Mouse (Mus musculus) right cerebral cortex, postnatal 4 days (tissue): Measurements from ENCODE around the gene Chn2.

Experiments used
- DNase-seq: peaks from one replicate; pipeline ENCODE4 v3.0.0-alpha.2; 2022

Chn2 gene

DNA sequence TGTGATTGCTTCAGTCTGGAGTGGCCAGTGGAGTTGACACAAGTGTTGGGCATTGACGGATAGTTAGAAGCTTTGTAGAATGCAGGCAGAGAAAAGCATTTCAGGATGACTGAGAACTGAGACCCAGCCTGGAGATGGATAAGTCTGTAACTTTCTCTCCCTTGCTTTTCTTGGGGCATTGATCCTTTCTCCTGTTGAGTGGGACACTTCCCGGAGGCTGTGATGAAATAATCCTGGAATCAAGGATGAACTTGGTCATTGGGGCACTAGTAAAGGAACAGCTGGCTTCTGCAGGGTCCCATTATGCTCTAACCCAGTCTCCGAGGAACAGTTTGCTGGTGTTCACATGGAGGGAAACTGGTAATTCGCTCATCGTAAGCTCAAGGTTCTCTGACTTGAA lies 4.2 kb downstream of the Chn2 start:
- no peak for DNase-seq

DNA sequence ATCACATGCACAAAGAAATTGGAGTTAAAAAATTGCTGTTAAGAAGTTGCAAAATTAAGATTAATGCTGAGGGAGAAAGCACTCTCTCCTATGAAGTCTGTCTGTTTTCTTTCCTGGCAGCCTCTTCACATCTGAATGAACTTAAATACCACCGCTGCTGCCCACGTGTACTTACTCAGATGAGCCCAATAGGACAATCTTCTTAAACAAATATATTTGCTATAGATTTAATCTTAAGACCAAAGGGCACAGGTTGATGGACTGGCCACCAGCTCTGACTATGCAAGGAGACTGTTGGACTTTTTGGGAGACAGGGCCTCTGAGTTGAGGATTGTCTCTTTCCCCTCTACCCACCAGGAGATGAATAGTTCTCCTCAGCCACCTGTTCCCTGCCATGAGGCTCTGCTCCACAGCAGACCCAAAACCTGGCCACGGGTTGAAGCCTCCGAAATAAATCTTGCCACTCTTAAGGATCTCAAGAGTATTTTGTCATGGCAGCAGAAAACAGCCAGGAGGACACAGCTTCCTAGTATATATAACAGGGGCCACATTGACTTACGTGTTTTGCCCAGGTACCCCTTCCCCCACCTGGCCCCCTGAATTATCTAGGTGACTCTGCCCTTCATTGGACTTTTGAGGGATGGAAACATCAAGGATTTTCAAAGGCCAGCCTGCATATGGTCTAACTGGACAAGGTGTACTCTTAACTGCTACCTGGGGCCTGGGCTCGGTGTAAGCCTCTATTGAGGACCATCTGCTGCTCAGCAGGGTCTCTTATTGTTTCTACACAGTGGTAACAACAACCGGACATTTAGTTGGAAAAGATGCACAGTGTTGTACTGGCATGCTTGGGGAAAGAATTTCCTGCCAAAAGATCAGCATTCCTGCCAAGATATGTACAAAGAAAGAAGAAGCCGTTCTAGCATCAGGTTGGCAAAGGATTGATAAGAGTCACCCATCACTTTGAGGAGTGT lies 6.7 kb downstream of the Chn2 start:
- no peak for DNase-seq

DNA sequence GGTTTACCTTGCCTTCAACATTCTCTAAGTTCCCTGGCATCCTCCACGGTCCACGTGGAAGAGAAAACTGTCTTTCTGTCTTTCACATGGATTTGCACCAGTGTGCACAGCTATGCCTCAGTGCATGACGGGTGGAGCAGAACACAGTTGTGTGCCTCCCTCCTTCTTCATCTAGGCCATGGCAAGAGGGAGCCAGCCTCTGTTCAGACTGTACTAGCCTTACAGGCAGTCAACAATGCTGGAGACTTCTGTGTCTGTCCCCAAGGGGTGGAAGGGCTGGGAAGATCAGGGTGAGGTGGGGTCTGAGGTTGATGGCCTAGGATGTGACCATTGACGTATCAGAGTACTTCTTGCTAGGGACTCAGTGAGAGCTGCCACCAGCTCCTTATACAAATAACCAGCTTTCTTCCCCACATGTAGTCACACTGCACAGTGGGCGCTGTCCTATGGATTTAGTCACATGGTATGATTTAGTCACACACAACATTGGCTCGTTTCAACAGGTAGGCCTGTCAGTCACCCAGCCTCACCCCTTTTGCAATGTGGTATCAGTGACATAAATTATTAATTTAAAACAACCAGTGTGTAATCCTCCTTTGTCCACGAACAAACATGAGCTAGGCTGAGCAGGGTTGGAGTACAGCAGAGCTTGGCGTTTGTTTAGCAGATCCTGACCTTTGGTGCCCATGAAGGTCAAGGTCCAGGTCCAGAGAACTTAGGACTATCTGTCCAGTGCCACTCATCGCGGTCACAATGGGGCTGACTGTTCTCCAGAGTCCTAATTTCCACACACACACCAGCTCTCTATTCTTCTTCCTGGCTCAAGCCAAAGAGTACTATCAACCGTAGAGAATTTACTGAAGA lies 7.8 kb downstream of the Chn2 start:
- DNase-seq: no peak

DNA sequence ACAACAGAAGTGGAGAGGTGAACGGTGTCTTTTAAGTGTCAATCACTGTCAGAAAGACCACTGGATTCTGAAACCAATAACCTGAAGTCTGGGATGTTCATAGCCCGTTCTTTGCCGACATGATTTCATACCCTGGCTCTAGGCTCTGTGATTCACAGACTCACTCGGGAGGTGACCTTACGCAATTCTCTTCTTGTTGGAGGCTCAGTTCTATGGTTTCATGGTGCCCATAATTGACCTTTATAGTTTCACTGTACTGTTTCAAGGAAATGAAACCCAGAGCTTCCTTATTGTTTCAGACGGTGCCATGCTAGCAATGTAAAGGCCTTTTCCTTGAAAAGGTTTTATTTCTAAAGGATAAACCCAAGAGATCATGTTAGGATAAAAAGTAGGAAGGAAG lies 9.4 kb downstream of the Chn2 start:
- DNase-seq: no peak

DNA sequence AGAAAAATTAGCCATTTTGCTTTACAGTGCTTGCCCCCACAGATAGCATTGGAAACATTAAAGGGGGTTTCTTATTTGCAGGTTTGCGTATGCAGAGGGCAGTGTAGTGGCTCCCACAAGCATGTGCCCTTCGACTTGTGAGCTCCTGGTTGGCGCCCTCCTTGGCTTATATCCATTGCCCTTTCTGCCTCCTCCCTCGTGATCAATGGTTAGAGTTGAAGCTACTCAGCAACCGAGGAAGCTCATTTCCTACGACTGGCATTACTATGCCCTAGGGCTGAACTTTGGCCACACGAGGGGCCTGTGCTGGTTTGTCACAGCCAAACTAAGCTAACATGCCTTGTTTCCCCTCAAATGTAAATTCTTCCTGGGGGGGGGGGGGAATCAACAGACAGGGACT lies 11.8 kb downstream of the Chn2 start:
- DNase-seq: no peak

DNA sequence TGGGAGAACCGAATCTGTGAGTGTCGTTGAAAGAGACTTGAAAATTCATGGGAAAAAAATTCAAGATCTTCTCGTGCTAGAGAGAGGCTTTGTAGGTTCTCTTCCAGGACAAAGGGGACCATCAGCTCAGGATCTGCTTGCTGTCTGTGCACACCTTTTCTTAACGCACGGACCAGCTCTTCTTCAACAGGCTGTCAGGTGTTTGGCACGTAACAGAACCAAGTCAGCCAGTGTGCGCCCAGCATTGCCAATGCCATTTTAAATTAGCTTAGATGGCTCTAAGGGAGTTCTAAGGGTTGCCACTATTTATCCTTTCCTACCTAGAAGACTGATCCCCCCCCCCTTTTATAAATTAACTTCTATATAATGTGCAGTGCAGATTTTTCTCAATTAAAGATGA lies 12.8 kb downstream of the Chn2 start:
- no peak for DNase-seq

DNA sequence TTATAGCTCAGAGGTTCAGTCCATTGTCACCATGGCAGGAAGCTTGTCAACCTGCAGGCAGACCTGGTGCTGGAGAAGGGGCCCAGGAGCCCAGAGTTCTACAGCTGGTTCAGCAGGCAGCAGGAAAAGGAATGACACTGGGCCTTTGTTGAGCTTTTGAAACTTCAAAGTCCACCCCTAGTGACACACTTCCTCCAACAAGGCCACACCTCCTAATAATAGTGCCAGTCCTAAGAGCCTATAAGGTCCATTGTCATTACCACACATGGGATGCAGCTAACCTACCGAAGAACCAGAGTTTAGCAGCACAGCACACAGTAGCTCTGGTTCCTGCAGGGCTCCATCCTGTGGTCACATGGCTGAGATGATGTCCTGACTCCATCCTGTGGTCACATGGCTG lies 13.3 kb downstream of the Chn2 start:
- no peak for DNase-seq

DNA sequence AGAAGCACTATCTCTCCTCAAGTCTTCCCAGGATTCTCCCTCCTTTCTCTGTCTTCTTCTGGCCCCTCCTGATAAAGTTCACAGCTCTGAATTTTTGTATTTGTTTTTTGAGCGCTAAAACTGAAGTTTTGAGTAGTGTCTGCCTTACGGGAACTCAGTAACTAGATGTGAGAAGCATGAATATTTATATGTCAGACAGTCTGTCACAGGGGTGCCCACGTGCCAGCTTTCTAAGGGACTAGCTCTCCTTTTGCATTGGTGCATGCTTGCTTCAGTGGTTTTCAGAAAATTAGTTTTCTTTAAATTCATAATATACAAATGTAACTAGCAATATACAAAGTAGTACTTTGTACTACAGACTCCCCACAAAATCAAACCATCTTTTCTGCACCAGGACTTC lies 14.0 kb downstream of the Chn2 start:
- no peak for DNase-seq

DNA sequence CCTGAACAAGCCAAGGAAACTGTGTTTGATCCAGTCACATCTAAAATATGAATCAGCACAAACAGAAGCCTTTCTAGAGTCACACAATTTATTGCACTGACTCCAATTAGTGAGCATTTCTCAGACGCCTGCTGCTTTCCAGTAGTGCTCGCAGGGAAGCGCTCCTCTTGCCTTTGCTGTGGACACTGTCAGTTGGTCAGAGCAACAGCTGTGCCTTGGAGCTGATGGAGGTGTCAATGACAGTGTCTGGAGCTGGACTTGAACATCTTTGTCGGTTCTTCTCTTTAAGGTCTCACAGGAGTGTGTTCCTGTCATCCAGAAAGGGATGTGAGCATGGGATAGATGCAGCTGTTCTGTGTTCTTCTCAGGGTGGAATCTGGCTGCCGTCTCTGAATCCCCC lies 16.0 kb downstream of the Chn2 start:
- DNase-seq: no peak

DNA sequence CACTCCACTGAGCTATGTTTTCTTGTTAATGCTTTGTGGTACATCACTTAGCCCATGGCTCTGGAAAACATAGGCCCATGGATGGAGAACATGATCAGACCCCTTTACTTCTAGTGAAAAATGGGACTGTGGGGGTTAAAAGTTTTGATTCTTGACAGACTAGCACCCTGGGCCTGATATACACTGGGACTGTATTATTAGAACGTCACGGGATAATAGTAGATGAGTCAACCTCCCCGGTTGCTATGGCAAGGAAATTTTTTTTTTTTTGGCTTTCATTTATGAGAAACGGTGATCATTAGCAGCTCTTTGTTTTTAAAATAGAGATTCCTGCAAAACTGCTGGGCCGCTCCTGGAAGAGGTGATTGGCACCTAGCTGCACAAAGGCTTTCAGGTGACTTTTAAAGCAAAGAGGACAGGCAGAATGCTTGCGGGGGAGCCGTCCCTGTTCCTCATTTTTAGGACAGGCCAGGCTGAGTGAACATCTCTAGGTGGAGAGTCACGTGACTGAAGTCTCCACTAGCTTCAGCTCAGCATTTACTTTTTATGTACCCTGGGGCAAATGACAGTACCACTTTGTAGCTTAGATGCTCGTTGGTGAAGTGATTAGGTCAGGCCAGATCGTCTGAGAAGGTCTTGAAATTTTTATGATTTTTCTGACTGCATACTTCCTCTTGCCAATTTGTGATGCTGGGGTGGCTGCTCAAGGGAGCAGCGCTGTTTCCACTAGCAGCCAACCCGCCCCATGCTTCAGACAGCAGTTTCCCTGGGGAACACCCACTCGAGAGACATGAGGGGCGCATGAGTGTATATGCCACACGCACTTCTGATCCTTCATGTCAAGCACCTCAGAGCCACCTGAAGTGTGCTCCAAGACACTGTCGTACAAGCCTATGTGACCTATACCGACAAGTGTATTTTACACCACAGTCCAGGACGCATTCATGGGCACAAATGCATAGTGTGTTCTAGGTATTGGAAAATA lies 17.5 kb downstream of the Chn2 start:
- DNase-seq: no peak

DNA sequence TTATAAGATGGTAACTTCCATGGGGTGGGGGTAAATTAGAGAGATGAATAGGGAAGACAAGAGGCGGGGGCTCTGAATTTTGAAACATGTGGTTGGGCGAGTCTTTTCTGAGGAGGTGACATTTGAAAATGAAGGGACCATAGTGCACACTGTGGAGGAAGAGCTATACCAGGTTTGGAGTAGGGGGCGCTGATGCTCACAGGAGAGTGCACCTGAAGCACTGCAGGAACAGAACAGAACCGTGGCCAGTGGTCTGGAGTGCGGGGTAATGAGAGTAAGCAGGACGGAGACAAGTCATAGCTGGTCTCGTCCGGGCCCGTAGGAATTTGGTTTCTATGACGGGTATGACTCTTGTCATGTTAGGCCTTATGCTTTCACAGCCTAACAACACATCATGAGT lies 18.3 kb downstream of the Chn2 start:
- no peak for DNase-seq

DNA sequence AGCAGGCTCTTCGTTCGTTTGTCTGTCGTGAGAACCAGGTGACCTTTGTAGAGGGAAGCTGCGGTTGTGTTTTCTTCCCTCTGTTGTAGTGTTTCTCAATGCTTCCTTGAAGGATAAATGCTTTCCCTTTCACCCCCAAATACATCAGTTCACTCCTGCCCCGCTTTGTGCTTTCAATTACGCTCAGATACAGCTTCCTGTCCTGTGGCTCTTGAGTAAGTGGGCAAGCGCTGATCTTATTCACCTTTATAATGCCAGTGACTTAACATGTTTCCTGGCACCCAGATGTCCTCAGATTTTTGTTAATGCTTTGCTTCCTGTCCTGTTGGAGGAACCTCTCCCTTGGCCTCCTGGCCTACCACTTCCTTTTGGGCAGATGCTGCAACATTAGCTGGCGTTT lies 19.5 kb downstream of the Chn2 start:
- DNase-seq: no peak

DNA sequence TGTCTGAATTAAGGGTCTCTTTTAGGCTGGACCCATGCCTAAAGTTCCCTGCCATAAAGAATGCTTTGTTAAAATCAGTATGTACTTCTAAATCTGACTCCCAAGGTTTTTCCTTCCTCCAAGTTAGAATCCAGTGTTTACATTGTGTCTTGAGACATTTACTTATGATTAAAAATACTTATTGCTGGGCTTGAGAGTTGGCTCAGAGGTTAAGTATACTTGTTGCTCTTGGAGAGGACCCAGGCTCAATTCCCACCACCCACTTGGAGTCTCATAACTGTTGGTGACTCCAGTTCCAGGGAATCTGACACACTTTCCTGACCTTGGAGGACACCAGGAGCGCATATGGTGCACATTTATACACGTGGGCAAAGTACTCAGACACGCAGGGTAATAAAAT lies 20.9 kb downstream of the Chn2 start:
- no peak for DNase-seq

DNA sequence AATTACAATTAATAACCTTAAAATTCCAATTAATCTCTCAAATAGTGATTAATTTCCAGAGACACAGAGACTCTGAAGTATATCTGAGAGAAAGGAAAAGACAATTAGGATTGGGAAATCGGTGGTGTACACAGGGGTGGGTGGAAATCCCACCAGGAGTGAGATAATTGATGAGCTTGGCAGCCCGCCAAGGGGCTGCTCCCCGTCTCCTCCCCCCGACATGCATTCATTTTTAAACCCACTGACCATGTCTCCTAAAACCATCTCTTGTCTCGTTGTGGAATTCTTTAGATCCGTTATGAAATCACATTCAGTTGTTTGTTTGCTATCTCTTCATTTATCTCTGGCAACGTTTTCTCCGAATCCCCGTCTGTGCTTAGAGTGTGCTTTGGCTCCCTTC lies 22.0 kb downstream of the Chn2 start:
- DNase-seq: no peak

DNA sequence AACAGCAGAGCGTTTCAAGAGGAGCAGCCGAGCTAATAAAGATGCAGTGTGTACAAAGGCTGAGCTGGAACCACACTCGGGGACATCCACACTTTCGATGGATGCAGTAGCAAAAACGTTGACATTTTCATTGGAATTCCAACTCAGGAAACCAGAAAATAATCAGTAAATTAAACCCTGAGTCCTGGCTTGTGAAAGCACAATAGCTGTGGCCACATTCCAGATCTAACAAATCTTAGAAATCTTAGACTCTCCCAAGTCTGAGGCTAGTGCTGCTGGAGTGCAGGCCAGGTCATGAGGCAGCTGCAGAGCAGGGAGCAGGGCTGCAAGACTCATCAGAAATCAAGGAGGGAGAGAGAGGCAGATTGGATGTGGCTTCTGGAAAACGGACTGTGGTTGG lies 24.5 kb downstream of the Chn2 start:
- DNase-seq: no peak

DNA sequence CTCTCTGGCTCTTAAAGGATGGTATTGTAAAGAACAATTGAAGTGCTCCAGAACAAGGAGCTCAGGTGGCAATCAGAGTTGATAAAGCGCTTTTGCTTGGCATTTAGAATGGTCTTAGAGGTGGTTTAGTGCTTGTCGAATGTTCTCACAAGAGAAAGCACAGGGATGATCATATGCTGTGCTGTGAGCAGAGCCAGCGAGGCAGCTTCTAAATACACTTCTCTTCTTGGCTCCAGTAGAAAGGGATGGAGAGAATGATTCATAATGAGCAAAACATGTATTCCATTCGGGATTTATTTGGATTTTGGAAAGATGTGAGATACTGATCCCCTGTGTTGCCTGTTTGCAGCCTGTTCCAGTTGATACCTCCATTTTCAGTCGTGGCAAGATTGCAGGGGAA lies 28.0 kb downstream of the Chn2 start:
- no peak for DNase-seq

DNA sequence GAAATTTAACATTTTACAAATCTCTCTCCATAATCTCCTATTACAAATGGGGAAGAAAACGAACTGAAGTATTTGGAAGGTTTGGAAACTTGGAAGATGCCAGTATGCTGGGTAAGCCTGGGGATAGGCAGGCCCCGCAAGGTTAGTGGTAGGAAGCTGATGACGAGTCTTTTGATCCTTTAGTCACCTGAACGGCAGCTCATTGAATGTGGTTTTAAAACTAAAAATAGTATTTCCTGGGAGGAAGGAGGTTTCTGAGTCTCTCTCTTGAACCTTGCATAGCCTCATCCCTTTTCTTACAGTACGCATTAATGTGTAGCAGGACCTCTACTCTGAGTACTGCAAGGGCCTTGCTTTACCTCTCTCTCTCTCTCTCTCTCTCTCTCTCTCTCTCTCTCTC lies 29.5 kb downstream of the Chn2 start:
- DNase-seq: no peak

DNA sequence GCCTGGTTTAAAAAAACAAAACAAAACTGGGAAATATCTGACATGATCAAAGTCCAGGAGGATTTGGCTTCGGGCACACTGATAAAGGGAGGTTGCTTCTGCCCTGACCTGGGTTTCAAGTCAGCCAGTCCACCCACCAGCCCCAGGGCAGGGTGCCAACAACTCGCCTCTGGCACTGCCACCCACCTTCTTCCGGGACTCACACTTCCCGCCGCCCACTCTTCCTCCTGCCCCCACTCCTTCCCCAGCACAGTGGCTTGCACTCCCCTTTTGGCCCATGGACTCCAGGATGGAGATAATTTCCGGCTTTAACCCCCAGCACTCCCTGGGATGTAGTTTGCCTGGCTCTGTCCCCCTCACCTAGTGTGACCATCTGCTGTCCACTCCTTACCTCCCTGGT lies 31.4 kb downstream of the Chn2 start:
- peak; percentile 60 for DNase-seq

DNA sequence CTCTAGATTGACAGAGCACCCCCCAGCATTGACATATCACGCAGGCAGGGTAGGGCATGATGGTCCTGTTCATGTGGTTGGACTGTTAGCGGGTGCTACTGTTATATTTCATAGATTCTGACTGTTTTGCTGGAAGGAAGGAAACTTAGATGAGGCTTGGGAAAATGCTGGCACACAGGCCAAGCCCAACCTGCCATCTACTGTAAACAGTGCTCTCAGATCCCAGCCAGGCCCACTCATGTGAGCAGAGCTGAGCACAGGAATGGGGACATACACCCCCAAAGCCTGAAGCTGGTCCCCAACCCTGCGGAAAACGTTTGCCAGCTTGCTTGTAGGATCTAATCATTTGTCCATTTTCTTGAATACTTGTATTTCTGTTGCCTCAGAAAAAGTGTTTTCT lies 32.1 kb downstream of the Chn2 start:
- no peak for DNase-seq

DNA sequence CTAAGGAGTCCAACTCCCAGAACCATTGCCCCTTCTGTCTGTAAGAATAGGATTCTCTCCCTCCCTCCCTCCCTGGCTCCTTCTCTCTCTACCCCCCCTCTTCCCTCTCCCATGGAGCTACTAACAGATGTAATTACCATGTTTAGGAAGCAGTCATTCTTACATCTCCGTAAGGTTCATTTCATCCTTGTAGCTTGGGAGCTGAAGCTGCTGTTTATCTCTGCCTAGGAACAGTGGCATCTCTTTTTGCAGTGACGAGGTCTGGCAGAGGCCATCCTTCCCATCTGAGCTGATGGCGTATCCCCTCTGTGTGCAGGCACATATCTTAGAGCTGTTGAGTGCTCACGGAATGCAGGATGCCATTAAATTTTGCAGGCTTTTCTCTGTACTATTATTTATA lies 35.1 kb downstream of the Chn2 start:
- DNase-seq: no peak

DNA sequence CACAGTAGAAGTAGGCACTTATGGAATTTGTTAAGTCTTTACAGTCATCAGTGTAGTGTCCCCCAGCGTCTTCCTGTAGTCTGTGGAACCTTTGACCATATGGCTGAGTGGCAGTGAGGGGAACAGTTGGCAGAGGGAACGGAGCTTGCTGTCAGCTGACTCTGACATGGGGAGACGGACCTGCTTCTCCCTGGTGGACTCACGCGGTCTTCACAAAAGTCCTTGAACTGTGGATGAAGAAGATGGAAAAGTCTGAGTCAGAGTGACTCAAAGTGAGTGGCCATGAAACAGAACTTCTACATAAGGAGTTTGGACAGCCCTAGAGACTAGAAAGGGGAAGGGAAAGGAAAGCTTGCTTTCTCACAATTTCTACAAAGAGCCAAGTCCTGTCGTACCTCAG lies 36.1 kb downstream of the Chn2 start:
- no peak for DNase-seq

DNA sequence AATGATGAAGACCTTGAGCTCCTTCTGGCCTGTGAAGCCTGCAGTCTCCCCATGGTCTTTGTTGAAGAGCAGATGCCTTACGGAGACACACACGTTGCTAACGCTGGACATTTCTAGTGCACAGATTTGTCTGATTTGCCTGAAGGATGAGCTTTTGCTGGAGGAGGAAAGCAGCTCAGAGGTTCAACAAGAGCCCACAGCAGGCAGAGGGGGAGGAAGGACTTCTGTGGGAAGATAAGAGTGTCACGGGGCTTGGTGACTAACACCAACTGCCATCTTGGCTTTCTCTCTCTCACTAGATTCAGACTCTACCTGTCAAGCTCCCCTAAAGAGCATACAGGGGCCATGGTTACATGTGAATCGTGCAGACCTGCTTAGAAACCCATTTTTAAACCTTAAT lies 37.3 kb downstream of the Chn2 start:
- DNase-seq: no peak

DNA sequence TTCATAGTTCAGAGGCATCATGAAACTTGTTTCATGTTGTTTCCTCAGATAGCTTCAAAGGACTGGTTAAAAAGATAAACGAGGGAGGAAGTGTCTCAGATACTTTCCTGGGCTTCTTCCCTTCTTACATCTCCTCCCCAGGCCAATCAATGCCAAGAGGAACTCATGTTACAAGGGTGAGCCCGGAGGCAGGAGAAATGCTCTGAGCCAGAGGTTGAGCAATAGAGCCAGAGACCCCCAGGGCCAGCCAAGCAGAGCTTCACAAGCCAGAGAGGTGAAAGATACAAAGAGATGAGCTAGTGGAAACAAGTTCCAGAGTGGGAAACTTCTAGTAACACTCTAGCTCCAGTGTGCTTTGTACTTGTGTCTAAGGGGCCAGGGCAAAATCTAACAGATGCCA lies 38.9 kb downstream of the Chn2 start:
- DNase-seq: no peak
